Mouse (Mus musculus): ENCODE measurements around the gene Frmd8. TPM values are rescaled to one million over a fixed set of nuclear protein-coding genes. Genes with fewer than 3 reads are reported as not detected.

Frmd8 gene
- polyA plus RNA-seq, 1 experiment from 2014 or later: 26.9 TPM

GRCm38 (mm10) chr19:5881155-5881554, 6.1 kb upstream of the Frmd8 start:
- no peaks in the 10 kb centered on the region for H3K36me3 ChIP-seq
- peaks cover 7% of the 10 kb centered on the region; the same call in 1 of the 2 replicates for H3K4me1 ChIP-seq (replicated peaks)
- 0 out of 2 replicates have a peak, but pooled peaks have one; percentile 37 for ATAC-seq
- no peak overlapping the region for H3K4me3 ChIP-seq (replicated peaks)
- 79% methylated on average over 6 of the region's 6 CpGs for WGBS
- H3K9me3 ChIP-seq: no peaks in the 10 kb centered on the region
- no peak overlapping the region for H3K27ac ChIP-seq
- no peak overlapping the region for H3K9ac ChIP-seq
- no peaks in the 10 kb centered on the region for H3K27me3 ChIP-seq (replicated peaks)
- no peak overlapping the region for H3K4me2 ChIP-seq (replicated peaks)

- Histone ChIP-seq H3K9me3 (no peaks in the 10 kb centered on the region), H3K4me3 (replicated peaks) (no peak overlapping the region), H3K4me1 (replicated peaks) (peaks cover 9% of the 10 kb centered on the region), H3K36me3 (no peaks in the 10 kb centered on the region), H3K27me3 (replicated peaks) (no peaks in the 10 kb centered on the region), H3K27ac (no peak overlapping the region), H3K9ac (no peak overlapping the region), H3K4me2 (replicated peaks) (no peak overlapping the region)
- no peak for ATAC-seq
- 91% methylated on average over 7 of the region's 7 CpGs for WGBS
Measured at GRCm38 (mm10) chr19:5879735-5880134, 4.7 kb upstream of the Frmd8 start.

DNA sequence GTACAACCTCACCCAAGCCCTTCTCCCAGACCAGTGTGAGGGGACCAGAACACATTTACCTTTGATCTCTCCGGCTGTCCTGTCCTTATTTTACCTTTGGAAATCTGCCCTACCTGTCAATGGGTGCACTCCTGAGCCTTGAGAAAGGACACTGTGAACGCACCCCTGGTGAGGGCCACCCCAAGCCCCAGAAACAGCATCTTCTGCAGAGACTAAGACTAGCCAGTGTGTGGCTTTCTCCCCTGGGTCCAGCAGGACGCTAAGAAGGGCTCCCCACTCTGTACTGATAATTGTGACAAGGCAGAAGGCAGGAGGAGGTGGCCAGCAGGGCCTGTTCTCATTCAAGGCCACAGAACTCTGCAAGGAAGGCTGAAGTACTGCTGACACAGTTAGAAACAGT, 3.8 kb upstream of the Frmd8 start:
- ATAC-seq: no peak
- WGBS: 75% methylated on average over 3 of the region's 3 CpGs
- no peaks in the 10 kb centered on the region for H3K36me3 ChIP-seq
- H3K9me3 ChIP-seq: no peaks in the 10 kb centered on the region
- H3K27me3 ChIP-seq (replicated peaks): no peaks in the 10 kb centered on the region
- H3K4me2 ChIP-seq (replicated peaks): peak overlapping the region; percentile 40; the same call in 1 of the 2 replicates
- no peak overlapping the region for H3K9ac ChIP-seq
- H3K4me1 ChIP-seq (replicated peaks): peaks cover 15% of the 10 kb centered on the region
- H3K27ac ChIP-seq: no peak overlapping the region
- no peak overlapping the region for H3K4me3 ChIP-seq (replicated peaks)

DNA sequence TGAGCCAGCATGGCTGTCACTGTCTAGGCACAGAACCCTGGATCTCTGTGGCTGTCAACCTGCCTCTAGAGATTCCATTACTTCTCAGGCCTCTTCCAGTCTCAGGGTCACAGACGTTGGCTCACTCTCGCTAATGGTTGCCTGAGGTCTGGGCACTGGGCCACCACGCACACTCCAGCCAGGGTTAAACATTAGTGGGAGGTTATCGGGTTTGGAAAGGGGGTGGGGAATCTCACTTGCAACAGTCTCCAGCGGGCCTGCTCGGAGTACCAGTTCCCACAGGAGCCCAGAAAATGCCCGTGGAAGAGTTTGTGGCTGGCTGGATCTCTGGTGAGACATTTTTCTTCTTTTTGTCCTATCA, 3.3 kb upstream of the Frmd8 start:
- no peaks in the 10 kb centered on the region for H3K27me3 ChIP-seq (replicated peaks)
- H3K27ac ChIP-seq: 0 out of 2 replicates have a peak overlapping the region, but pooled peaks have one; percentile 56
- no peaks in the 10 kb centered on the region for H3K36me3 ChIP-seq
- no peak overlapping the region; the same call in 1 of the 2 replicates for H3K4me3 ChIP-seq (replicated peaks)
- H3K9ac ChIP-seq: no peak overlapping the region
- H3K9me3 ChIP-seq: no peaks in the 10 kb centered on the region
- no peak for ATAC-seq
- H3K4me1 ChIP-seq (replicated peaks): peaks cover 20% of the 10 kb centered on the region
- peak overlapping the region; percentile 40 for H3K4me2 ChIP-seq (replicated peaks)
- WGBS: 55% methylated on average over 7 of the region's 7 CpGs

- WGBS: 46% methylated on average over 15 of the region's 15 CpGs
- H3K27me3 ChIP-seq (replicated peaks): no peaks in the 10 kb centered on the region
- H3K4me2 ChIP-seq (replicated peaks): peak within 1 kb of the TSS; percentile 40
- H3K36me3 ChIP-seq: 0 out of 2 replicates have a peak, but pooled peaks cover under 1% of the 10 kb centered on the region
- no peaks in the 10 kb centered on the region for H3K9me3 ChIP-seq
- H3K4me1 ChIP-seq (replicated peaks): peaks cover 26% of the 10 kb centered on the region
- H3K4me3 ChIP-seq (replicated peaks): peak within 1 kb of the TSS; percentile 6; the same call in 1 of the 2 replicates
- peak within 1 kb of the TSS; percentile 56 for H3K27ac ChIP-seq
- 0 out of 2 replicates have a peak within 1 kb of the TSS, but pooled peaks have one; percentile 20 for H3K9ac ChIP-seq
- ATAC-seq: peak; percentile 51; the same call in 1 of the 2 replicates
Measured at GRCm38 (mm10) chr19:5877618-5878361, 2.7 kb upstream of the Frmd8 start, which contains the start of gene Slc25a45. Gene Slc25a45, plus strand, starts transcription at chr19:5877808.

- no peak overlapping the region for H3K27ac ChIP-seq
- peak overlapping the region; percentile 82 for H3K9ac ChIP-seq
- H3K4me1 ChIP-seq (replicated peaks): peaks cover 45% of the 10 kb centered on the region
- peak overlapping the region; percentile 73 for H3K4me2 ChIP-seq (replicated peaks)
- H3K4me3 ChIP-seq (replicated peaks): peak overlapping the region; percentile 79
- no peak for ATAC-seq
- 5% methylated on average over 13 of the region's 13 CpGs for WGBS
- peaks cover 10% of the 10 kb centered on the region; the same call in 1 of the 2 replicates for H3K36me3 ChIP-seq
- H3K9me3 ChIP-seq: no peaks in the 10 kb centered on the region
- H3K27me3 ChIP-seq (replicated peaks): no peaks in the 10 kb centered on the region
Measured at GRCm38 (mm10) chr19:5874391-5874968, 594 bp downstream of the Frmd8 start.

- no peak for ATAC-seq
- Histone ChIP-seq H3K4me3 (replicated peaks) (no peak overlapping the region), H3K36me3 (peaks cover 18% of the 10 kb centered on the region), H3K9me3 (no peaks in the 10 kb centered on the region), H3K27ac (no peak overlapping the region), H3K4me2 (replicated peaks) (peak overlapping the region; percentile 22; the same call in 1 of the 2 replicates), H3K4me1 (replicated peaks) (peaks cover 44% of the 10 kb centered on the region), H3K9ac (no peak overlapping the region), H3K27me3 (replicated peaks) (no peaks in the 10 kb centered on the region)
- WGBS: 83% methylated on average over 19 of the region's 19 CpGs
Measured at GRCm38 (mm10) chr19:5872931-5873556, 2.0 kb downstream of the Frmd8 start.

- no peaks in the 10 kb centered on the region for H3K27me3 ChIP-seq (replicated peaks)
- H3K9ac ChIP-seq: no peak overlapping the region
- peaks cover 43% of the 10 kb centered on the region for H3K4me1 ChIP-seq (replicated peaks)
- no peak for ATAC-seq
- peaks cover 18% of the 10 kb centered on the region for H3K36me3 ChIP-seq
- 82% methylated on average over 4 of the region's 4 CpGs for WGBS
- H3K4me2 ChIP-seq (replicated peaks): no peak overlapping the region
- no peak overlapping the region for H3K27ac ChIP-seq
- no peaks in the 10 kb centered on the region for H3K9me3 ChIP-seq
- H3K4me3 ChIP-seq (replicated peaks): no peak overlapping the region
Measured at GRCm38 (mm10) chr19:5872528-5872927, 2.5 kb downstream of the Frmd8 start.

DNA sequence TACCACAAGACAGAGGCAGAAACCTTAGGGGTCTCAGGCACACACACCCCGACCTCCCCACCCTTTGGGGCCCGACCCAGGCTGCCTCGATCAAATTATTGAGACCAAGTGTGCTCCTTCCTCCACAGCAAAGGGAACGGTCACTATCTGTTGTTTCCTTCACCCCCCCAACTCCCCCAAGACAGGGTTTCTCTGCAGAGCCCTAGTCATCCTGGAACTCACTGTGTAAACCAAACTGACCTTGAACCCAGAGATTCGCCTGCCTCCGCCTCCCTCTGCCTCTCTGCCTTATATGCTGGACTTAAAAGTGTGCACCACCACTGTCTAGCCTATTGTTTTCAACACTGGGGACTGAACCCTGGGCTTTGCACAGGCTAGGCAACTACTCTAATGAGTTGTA, 3.4 kb downstream of the Frmd8 start:
- Histone ChIP-seq H3K27ac (peak overlapping the region; percentile 67), H3K4me1 (replicated peaks) (peaks cover 43% of the 10 kb centered on the region), H3K27me3 (replicated peaks) (no peaks in the 10 kb centered on the region), H3K9ac (0 out of 2 replicates have a peak overlapping the region, but pooled peaks have one; percentile 20), H3K4me2 (replicated peaks) (peak overlapping the region; percentile 46), H3K9me3 (no peaks in the 10 kb centered on the region), H3K4me3 (replicated peaks) (no peak overlapping the region), H3K36me3 (peaks cover 18% of the 10 kb centered on the region)
- WGBS: 39% methylated on average over 6 of the region's 6 CpGs
- ATAC-seq: no peak

DNA sequence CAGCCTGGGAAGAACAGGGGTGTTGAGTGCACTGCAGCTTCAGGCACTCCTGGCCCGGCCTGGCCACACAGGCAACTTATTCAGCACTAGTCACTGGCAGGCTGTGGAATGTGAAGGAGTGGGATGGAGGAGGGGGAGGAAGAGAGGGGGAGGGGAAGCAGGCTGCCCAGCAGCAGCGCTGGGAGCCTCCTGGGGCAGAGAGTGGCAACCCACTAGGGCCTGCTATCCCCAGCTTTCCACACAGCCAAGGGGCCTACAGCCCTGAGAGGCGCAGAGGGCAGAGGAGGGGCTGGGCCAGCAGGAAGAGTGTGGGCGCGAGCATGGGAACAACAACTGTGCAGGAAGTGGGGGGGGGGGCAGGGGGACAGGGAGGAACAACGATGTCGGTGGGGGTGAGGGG, 3.8 kb downstream of the Frmd8 start:
- ATAC-seq: peak; percentile 38
- Histone ChIP-seq H3K27me3 (replicated peaks) (no peaks in the 10 kb centered on the region), H3K9me3 (no peaks in the 10 kb centered on the region), H3K27ac (peak overlapping the region; percentile 67), H3K4me1 (replicated peaks) (peaks cover 43% of the 10 kb centered on the region), H3K4me3 (replicated peaks) (no peak overlapping the region), H3K36me3 (peaks cover 18% of the 10 kb centered on the region), H3K4me2 (replicated peaks) (peak overlapping the region; percentile 46), H3K9ac (0 out of 2 replicates have a peak overlapping the region, but pooled peaks have one; percentile 20)
- WGBS: 12% methylated on average over 7 of the region's 7 CpGs

- H3K9me3 ChIP-seq: no peaks in the 10 kb centered on the region
- H3K4me2 ChIP-seq (replicated peaks): no peak overlapping the region
- no peak overlapping the region for H3K4me3 ChIP-seq (replicated peaks)
- H3K9ac ChIP-seq: no peak overlapping the region
- H3K4me1 ChIP-seq (replicated peaks): peaks cover 26% of the 10 kb centered on the region
- WGBS: 72% methylated on average over 6 of the region's 6 CpGs
- H3K27me3 ChIP-seq (replicated peaks): no peaks in the 10 kb centered on the region
- 0 out of 2 replicates have a peak overlapping the region, but pooled peaks have one; percentile 13 for H3K27ac ChIP-seq
- H3K36me3 ChIP-seq: peaks cover 33% of the 10 kb centered on the region
- peak; percentile 67 for ATAC-seq
Measured at GRCm38 (mm10) chr19:5868096-5868495, 7.0 kb downstream of the Frmd8 start.
